Mouse (Mus musculus) limb, embryonic 14.5 days (tissue): ENCODE measurements around the gene Trim43a. TPM values are rescaled to one million over a fixed set of nuclear protein-coding genes. Genes with fewer than 3 reads are reported as not detected.
"Not testable (repeated sequence)": the region's sequence is repeated elsewhere in the genome, so short reads cannot be mapped to it uniquely, and the experiment has no call there.

Experiments
- ATAC-seq: fragments of 200-750 bp; cut with Nextera tagmentation; 2 replicates; pipeline ENCODE4 v1.8.0; 2017; ENCODE audit warnings: low read depth, moderate number of reproducible peaks, moderate TSS enrichment; ENCODE audit not compliant: low FRiP score
- DNase-seq: peaks from one replicate; pipeline ENCODE4 v3.0.0-alpha.2; 2015; ENCODE audit warnings: low spot score
- H3K27ac ChIP-seq: fragments of 300-500 bp; sonication (generic); replicated peaks from 2 replicates; pipeline ENCODE4 v1.5.1; 2014; ENCODE audit warnings: low read depth, mild to moderate bottlenecking, low read length, moderate library complexity, mixed read lengths
- H3K27me3 ChIP-seq: fragments of 300-500 bp; sonication (generic); 2 replicates; pipeline ENCODE4 v1.6.1; 2014; ENCODE audit warnings: low read length, mixed read lengths; ENCODE audit not compliant: control insufficient read depth, insufficient read depth
- H3K36me3 ChIP-seq: fragments of 300-500 bp; sonication (generic); 2 replicates; pipeline ENCODE4 v1.6.1; 2014; ENCODE audit warnings: mild to moderate bottlenecking, low read length, moderate library complexity, mixed read lengths; ENCODE audit not compliant: control insufficient read depth, insufficient read depth
- H3K4me1 ChIP-seq: fragments of 300-500 bp; sonication (generic); 2 replicates; pipeline ENCODE4 v1.6.1; 2014; ENCODE audit warnings: antibody characterized with exemption, low read length, mixed read lengths; ENCODE audit not compliant: control insufficient read depth, insufficient read depth
- H3K4me2 ChIP-seq: fragments of 300-500 bp; sonication (generic); replicated peaks from 2 replicates; pipeline ENCODE4 v1.6.1; 2014; ENCODE audit warnings: low read depth, mild to moderate bottlenecking, low read length, moderate library complexity; ENCODE audit not compliant: severe bottlenecking
- H3K4me3 ChIP-seq: fragments of 300-500 bp; sonication (generic); replicated peaks from 2 replicates; pipeline ENCODE4 v1.5.1; 2014; ENCODE audit warnings: low read length
- H3K9ac ChIP-seq: fragments of 300-500 bp; sonication (generic); 2 replicates; pipeline ENCODE4 v1.6.1; 2014; ENCODE audit warnings: mild to moderate bottlenecking, low read depth, low read length, moderate library complexity; ENCODE audit not compliant: severe bottlenecking
- H3K9me3 ChIP-seq: fragments of 300-500 bp; sonication (generic); 2 replicates; pipeline ENCODE4 v1.6.1; 2016; ENCODE audit warnings: low read length; ENCODE audit not compliant: control insufficient read depth
- POLR2A ChIP-seq: fragments of 200-500 bp; IDR thresholded peaks from 2 replicates; pipeline ENCODE4 v1.8.0; 2012; ENCODE audit warnings: inconsistent platforms, mild to moderate bottlenecking, moderate library complexity, borderline replicate concordance; ENCODE audit not compliant: insufficient read depth, insufficient read length; ENCODE audit errors: extremely low read depth
- WGBS: fragments of 180-500 bp; shearing (Covaris S2); extraction: QIAGEN DNeasy Blood & Tissue Kit; methylation state at CpG from one replicate; pipeline ENCODE4 v1.1.7; 2014; 5-methylcytosine and 5-hydroxymethylcytosine counted together
- polyA plus RNA-seq, 2 experiments: library from polyadenylated mRNA; depleted of rRNA in 1 of 2; stranded (reverse) in 1 of 2; unstranded in 1 of 2; fragments of >200 nt; fragmentation: Nextera tagmentation in 1 of 2; extraction: Ambion mirVana in 1 of 2; gene quantifications; 2 replicates each; pipeline versions ENCODE4 v1.2.1 to v1.2.3; 2012 to 2014

Gene Trim43a
- polyA plus RNA-seq (2012; rRNA removed) (0.05 and 0.15 TPM in 2 replicates), polyA plus RNA-seq (2014; fragmentation: Nextera tagmentation; extraction: Ambion mirVana) (not detected in 2 replicates)

GRCm38 (mm10) chr9:88580591-88580990 is at the start of gene Trim43a:
Trim43a (plus strand) TSS chr9:88580891.
- H3K27me3 ChIP-seq = not testable (repeated sequence)
- 92% methylated on average over 2 of the region's 2 CpGs for WGBS

GRCm38 (mm10) chr9:88534093-88534492 is 46.6 kb upstream of the Trim43a start:
- H3K36me3 ChIP-seq = no peaks in the 10 kb centered on the region
- no peak overlapping the region for H3K27ac ChIP-seq
- 85% methylated on average over 5 of the region's 5 CpGs for WGBS
- H3K4me1 ChIP-seq = no peaks in the 10 kb centered on the region
- H3K4me2 ChIP-seq = no peak overlapping the region
- H3K9ac ChIP-seq = no peak overlapping the region
- H3K27me3 ChIP-seq = no peaks in the 10 kb centered on the region
- H3K9me3 ChIP-seq = no peaks in the 10 kb centered on the region
- no peak for ATAC-seq
- DNase-seq = no peak
- no peak overlapping the region for H3K4me3 ChIP-seq
- no peak for TF ChIP-seq POLR2A

More at GRCm38 (mm10) chr9:88580591-88580990, at the start of gene Trim43a:
- H3K4me2 ChIP-seq, H3K4me3 ChIP-seq, DNase-seq, H3K27ac ChIP-seq, ATAC-seq, H3K9ac ChIP-seq, H3K9me3 ChIP-seq, H3K4me1 ChIP-seq, H3K36me3 ChIP-seq: not testable (repeated sequence)

- Histone ChIP-seq H3K27me3 (no peaks in the 10 kb centered on the region), H3K9ac (no peak overlapping the region), H3K9me3 (no peaks in the 10 kb centered on the region), H3K4me2 (no peak overlapping the region), H3K4me1 (no peaks in the 10 kb centered on the region), H3K4me3 (no peak overlapping the region), H3K36me3 (no peaks in the 10 kb centered on the region), H3K27ac (no peak overlapping the region)
- no peak for TF ChIP-seq POLR2A
- ATAC-seq = no peak
- no peak for DNase-seq
- WGBS = 73% methylated on average over 5 of the region's 5 CpGs
These were observed 41.0 kb upstream of the Trim43a start for GRCm38 (mm10) chr9:88539546-88540224.

GRCm38 (mm10) chr9:88542816-88543215 is 37.9 kb upstream of the Trim43a start:
- Histone ChIP-seq H3K9ac (no peak overlapping the region), H3K27me3 (no peaks in the 10 kb centered on the region), H3K27ac (no peak overlapping the region), H3K4me1 (no peaks in the 10 kb centered on the region), H3K9me3 (no peaks in the 10 kb centered on the region), H3K4me2 (no peak overlapping the region), H3K36me3 (no peaks in the 10 kb centered on the region), H3K4me3 (no peak overlapping the region)
- peak; percentile 67 for DNase-seq
- WGBS = 37% methylated on average over 2 of the region's 2 CpGs
- no peak for ATAC-seq
- TF ChIP-seq POLR2A = no peak

GRCm38 (mm10) chr9:88545534-88545933 is 35.2 kb upstream of the Trim43a start:
- no peak for TF ChIP-seq POLR2A
- Histone ChIP-seq H3K27me3 (no peaks in the 10 kb centered on the region), H3K4me3 (no peak overlapping the region), H3K4me2 (no peak overlapping the region), H3K9me3 (no peaks in the 10 kb centered on the region), H3K27ac (no peak overlapping the region), H3K4me1 (peaks cover 15% of the 10 kb centered on the region), H3K36me3 (no peaks in the 10 kb centered on the region), H3K9ac (no peak overlapping the region)
- ATAC-seq (no peak), DNase-seq (peak; percentile 55)
- WGBS = 33% methylated on average over 3 of the region's 3 CpGs

- Histone ChIP-seq H3K4me3 (no peak overlapping the region), H3K27ac (no peak overlapping the region), H3K9me3 (no peaks in the 10 kb centered on the region), H3K9ac (no peak overlapping the region), H3K27me3 (no peaks in the 10 kb centered on the region), H3K4me1 (peaks cover 15% of the 10 kb centered on the region), H3K36me3 (0 out of 2 replicates have a peak, but pooled peaks cover 2% of the 10 kb centered on the region), H3K4me2 (no peak overlapping the region)
- DNase-seq = peak; percentile 61
- WGBS = 5% methylated on average over 2 of the region's 2 CpGs
- no peak for TF ChIP-seq POLR2A
- ATAC-seq = no peak
These were observed 34.5 kb upstream of the Trim43a start for GRCm38 (mm10) chr9:88546166-88546565.
